Mouse (Mus musculus) kidney, adult 11 months (tissue): ENCODE results near the gene Ophn1.

Experiments
- DNase-seq: peaks from one replicate; pipeline ENCODE4 v3.0.0; 2022

The Ophn1 gene

DNA sequence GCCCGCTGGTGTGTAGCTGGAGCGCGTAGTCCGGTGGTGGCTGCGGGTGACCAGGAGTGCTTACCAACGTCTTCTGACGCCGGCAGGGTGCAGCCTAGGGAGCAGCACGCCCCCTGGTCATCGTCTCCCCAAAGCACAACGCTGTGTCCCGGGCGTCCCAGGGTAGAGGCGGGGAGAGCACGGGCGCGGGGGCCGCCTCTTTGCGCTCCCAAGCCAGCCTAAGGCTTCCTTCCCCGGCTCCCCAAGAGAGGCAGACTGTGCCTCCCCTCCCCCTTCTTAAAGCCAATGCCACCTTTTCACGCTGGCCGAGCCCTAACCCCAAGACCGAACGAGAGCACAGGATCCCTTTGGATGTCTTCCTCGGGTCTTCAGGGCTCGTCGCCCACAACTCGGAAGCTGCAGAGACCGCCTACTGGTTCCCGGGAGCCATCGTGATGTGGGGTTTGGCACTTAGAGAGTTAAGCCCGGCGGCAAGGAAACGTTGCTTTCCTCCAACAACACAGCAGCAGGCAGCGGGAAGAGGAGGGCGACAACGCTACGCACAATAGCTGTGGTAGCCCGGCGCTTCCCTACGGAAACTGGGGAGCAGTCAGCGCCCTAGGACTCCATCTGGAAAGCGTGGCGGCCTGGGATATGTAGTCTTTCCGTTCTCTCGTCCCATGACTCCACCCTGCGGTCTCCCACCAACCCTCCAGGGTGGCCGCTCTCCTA lies at the start of gene Ophn1:
Ophn1 (minus strand) TSS at position 620 of the 711 bp plus-strand sequence.
- peak; percentile 62 for DNase-seq

DNA sequence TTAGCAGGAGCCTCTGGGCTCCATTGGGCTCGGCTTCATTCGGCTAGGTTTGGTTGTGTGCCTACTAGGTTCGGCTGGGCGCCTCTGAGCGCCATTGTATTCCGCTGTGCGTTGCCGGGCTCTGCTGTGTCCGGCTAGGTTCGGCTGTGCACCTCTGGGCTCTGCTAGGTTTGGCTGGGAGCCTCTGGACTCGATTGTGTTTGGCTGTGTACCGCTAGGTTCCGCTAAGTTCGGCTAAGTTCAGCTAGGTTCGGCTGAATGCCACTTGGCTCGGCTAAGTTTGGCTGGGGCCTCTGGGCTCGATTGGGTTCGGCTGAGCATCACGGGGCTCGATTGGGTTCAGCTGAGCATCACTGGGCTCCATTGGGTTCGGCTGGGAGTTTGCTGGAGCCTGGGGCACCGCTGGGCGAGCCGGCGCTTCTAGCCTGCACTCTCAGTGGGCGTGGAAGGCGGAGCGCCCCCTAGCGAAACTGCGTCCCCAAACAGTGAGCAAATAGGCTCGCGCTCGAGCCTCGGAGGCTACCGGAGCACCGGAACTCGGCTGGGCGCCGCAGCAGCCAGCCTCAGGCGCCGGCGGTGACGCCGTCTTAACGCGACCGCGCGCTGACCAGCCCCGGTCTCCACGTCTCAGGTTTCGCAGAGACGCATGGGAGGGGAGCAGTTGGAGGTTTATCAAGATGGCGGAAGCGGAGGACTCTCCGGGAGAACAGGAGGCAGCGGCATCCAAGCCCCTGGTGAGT lies 46.9 kb upstream of the Ophn1 start:
- DNase-seq: peak; percentile 92

DNA sequence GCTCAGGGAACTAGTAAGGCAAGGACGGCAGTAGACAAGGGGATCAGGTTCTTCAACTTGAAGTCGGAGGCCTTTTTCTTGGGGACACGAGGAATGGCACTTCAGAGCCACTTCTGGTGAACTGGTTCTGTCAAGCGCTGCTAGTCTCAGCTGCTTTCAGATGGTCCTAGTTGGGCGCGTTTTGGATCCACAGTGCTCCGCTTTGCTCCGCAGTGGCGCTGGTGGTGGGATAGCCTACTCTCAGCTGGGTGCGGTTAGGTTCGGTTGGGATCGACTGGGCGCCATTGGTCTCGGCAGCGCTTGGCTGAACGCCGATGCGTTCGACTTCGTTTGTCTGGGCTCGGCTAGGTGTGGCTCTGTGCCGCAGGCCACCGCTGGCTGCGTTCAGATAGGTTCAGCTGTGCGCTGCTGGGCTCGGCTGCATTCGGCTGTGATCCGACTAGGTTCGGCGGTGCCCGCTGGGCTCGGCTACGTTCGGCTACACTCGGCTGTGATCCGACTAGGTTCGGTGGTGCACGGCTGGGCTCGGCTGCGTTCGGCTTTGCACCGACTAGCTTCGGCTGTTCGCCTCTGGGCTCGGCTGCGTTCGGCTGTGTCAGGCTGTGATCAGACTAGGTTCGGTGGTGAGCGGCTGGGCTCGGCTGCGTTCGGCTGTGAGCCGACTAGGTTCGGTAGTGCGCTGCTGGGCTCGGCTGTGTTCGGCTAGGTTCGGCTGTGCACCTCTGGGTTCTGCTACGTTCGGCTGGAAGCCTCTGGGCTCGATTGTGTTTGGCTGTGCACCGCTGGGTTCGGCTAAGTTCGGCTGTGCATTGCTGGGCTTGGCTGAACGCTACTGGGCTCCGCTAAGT lies 46.1 kb upstream of the Ophn1 start:
- peak; percentile 97 for DNase-seq

DNA sequence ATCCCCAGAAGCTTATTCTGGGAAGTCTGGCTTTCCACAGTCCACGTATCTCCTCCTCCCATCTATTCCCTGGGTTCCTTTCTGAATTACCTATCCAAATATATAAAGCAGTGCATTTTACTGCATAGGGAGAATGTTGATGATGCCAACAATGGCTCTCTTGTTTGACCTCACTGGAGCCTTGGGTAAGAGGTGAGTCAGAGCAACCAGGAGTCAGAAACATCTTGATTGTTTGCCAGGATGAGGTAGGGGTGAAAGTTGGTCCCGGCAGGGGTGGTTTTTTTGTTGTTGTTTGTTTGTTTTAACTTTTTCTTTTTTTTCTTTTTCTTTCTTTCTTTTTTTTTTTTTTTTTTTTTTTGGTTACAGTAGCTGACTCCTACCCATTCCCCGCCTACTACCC lies 45.3 kb upstream of the Ophn1 start, which contains the start of gene Yipf6:
Yipf6 (plus strand) TSS at position 216 of the 400 bp plus-strand sequence.
- DNase-seq: no peak

DNA sequence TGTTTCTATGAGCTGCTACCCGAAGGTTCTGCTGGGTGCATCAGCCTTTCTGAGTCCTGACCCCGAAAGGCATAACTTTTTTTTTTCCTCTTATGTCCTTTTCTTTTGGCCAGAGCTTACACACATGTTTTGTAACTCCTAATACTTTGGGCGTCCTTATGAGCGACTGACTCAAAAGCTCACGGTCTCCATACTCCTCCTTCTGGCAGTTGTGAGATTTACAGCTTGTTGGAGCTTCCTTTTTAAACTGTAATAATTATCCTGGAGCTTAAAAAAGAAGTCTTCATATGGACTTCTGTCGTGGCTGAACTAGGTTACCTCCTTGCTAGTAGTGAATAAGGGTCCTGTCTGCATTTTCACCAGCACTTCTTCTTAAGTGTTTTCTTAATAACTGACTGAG lies 28.6 kb upstream of the Ophn1 start:
- DNase-seq: no peak

DNA sequence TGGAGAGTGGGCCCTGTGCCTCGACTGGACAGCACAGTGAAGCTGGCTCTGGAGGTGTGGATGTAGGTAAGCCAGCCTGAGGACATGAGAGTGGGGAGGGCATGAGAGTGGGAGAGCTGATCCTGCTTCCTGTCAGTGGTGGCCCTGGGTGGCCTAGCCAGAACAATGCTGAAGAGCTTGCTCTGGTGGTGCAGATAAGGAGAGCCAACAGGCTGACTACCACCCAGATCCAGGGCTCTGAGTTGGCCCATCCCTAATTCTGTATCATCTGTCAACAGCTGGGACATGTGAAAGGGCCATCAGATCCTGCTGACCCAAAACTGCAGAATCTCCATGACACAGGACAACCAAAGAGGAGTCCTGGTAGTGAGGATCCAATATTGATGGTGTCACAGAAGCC lies 18.1 kb upstream of the Ophn1 start:
- DNase-seq: no peak

DNA sequence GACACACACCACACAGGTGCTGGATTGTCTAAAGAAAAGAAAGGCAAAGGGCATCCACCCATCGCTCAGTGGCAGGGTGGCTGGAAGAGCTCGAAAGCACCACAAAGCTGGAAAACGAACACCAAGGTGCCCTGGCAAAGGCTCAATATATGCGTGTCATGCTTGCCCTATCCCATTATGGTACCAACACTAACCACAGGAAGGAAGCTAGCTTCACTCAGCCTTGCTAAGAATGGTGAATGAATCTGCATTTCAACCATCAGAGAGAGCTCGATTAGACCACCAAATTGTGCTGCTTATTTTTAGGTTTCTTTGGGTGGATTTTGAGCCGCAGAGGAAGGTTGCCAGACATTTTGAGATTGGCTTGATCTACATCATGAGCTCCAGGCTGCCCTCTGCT lies 13.4 kb upstream of the Ophn1 start:
- DNase-seq: no peak

DNA sequence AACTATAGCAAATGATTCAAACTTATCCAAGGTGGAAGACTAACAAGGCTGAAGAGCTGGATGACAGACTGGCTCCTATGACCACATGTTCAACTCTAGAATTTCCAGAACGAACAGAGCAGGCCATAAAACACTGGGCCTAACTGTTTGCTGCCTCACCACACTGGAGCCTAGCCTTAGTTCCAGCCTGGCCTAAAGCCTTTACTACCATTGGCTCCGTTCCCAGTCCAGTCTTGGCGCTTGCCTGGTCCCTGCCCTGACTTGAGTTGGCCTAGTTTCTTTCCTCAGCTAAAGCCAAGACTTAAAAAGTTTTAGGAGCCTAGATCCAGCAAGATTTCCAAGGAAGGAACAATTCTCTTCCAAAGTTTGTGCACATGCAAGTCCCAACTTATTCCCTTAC lies 7.5 kb upstream of the Ophn1 start:
- peak; percentile 46 for DNase-seq

DNA sequence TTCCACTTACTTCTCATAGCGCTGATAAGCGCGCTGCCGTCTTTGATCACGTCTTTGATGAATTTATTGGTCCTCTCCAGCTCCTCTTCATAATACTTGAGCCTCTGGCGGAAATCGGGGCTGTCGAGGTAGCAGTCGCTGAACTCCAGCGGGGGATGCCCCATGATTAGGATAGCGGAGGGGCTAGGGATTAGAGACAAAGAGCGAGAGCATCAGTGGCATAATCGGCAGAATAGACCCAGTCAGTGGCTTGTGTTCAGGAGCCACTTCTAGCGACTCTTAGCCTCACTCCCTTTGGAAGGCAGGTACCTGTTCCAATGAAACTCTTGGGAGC lies 786 bp downstream of the Ophn1 start:
- no peak for DNase-seq

DNA sequence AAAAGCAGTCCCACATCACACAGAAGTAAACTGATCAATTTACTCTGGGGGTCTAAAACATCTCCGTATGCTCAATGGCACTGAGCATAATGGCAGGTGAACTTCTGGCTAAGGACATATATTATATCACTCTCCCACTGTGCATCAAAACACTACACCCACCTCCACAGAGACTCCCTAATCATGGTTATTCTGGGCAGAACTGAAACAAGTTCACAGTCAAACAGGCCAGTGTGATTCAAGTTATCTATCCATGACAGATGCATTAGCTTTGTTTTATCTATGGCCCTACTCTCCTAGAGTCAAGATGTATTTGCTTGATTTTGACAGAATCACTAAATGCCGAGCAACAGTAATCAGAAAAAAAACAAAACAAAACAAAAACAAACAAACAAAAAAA lies 8.8 kb downstream of the Ophn1 start:
- no peak for DNase-seq

DNA sequence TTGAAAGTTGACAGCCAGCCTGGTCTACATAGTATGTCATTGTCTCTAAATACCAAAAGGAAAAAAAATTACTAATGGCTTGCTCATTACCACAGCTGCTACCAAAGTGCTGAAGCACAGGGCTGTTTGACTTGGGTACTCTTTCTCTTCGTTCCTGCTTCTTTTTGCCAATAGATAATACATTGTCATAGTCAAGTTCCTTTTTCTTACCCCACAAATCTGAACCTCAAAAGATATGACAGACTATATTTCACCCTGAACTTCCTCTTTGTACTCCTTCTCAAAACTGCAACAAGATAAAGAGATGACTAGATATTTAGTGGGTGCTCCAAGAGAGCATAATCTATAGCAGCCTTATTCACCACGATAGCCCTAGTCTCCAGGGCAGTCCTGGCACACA lies 9.7 kb downstream of the Ophn1 start:
- DNase-seq: no peak

DNA sequence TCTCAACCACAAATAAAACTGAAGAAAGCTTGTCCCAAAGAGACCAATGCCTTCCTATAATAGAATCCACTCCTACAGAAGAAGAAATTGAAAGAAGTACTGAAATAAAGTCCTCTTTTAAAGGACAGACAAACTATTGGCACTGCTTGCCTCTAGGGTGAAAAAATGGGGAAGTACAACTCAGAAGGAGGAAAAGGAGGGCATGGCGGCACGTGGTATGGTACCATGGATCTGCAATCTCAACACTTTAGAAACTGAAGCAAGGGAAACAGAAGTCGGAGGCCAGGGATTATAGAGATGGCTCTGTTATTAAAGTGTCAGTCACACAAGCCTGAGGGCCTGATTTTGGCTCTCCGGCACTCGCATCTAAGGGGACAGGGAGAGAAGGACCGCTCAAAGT lies 10.5 kb downstream of the Ophn1 start:
- no peak for DNase-seq

DNA sequence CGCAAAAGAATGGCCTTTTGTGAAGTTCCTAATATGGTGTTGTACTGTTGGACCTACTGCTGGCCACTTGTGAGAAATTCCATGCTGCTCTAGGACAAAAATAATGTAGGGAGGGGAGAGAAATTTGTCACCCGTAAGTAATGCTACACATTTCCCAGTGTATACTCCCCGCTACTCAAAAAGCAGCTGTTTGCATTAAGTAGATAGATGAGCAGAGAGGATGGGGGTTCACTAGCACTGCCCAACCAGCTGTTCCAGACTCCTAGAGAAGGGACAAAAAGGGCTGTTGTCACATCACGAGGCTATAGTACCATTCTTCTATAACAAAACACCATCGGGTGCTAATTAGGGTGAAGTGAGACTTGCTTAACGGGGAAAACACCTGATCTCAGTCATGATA lies 15.7 kb downstream of the Ophn1 start:
- DNase-seq: no peak

DNA sequence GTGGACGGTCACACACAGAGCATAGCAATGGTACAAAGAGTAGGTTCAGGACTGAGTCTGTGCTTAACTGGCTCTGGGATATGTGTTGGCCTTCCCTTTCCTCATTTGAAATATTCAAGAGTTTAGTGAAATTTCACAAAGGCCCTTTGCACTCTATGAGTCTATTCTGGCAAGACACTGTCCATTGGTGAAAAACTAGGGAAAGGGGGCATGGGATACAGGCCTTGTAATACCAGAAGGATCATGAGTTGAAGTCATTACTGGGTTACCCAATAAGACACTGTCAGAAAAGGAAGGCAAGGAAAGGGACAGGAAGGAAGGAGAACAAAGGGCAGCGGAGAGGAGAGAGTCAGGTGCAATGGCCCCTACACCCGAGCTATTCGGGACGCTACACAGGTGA lies 16.7 kb downstream of the Ophn1 start:
- no peak for DNase-seq

DNA sequence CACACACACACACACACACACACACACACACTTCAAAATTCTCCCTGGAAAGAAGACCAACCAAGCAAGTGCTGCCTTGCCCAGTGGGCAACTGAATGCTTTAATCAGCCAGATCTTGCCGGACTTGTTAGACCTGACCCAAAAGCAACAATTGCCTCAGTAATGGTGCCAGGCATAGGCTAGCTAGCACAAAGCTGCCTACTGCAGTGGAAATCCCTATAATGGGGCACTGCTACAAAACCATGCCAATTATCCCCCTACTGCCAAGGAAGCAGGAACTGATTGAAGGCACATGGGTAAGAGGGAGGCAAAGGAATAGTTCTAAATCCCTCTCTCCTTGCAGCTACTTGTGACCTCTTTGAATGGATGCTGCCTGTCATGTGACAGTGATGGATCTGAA lies 18.8 kb downstream of the Ophn1 start:
- DNase-seq: no peak

DNA sequence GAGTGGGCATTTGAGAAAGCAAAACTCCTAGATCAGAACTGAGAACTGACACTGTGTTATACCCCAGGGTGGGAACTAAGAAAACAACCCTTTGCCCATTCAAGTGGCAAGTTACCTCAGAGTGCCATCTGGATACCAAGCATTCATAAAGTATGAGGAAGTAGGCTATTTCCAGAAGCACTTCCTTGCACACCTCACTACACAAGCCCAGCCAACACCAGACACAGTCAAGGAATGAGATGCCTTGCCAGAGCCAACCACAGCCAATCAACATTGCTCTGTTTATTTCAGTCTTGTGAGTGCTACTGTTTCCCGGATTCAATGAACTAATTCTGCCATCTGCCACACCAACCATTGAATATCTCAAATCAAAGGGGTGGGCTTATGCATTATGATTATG lies 20.3 kb downstream of the Ophn1 start:
- no peak for DNase-seq

DNA sequence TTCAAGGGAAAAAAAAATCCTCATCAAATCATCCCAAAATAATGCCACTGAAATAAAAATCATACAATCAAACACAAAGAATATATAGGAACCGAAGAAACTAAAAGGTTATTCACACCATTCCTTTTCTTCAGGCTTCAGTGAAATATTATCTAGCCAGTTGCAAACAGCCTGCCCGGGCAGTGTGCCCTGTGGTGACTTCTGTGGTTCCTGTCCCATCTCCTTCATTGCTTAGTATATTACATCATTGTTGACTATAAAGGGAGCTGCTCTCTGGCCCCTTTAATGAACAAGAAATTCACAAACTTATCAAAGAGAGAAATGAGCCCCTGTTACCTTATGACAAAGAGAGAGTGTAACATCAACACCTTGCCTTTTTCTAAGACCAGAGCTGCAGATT lies 21.1 kb downstream of the Ophn1 start:
- DNase-seq: no peak

DNA sequence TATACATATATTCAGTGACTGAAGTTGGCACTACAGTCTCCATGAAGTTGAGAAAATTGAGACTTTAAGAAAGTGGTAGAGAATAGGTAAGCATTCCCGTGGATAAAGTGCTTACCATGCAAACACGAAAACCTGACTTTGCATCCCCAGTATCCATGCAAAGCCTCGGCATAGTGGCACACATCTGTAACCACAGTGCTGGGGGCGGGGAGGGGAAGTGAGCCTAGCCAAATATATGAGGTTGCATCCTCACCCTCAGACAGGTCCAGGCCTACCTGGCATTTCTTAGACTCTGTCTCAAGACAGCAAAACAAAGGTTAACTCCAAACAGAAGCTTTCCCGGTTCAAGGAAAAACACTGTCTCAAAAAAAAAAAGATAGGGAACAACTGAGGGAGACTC lies 21.7 kb downstream of the Ophn1 start:
- no peak for DNase-seq

DNA sequence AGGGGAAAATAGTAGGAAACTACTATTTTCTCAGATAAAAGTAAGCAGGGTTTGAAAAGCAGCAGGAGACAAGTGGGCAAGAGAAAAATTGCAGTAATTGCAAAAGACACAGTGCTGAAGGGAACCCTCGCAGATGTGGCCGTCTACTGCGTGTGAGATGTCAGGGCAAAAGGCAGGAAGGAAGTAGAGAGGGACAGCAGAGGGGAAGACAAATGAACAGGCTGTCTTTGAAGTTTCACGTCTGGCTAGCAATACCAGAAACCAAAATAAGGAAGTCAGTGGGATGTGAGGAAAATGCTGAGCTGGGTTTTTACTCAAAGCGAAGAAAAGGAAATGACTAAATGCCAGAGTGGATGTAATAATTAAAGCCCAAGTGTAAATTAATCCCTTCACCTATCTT lies 30.7 kb downstream of the Ophn1 start:
- no peak for DNase-seq

DNA sequence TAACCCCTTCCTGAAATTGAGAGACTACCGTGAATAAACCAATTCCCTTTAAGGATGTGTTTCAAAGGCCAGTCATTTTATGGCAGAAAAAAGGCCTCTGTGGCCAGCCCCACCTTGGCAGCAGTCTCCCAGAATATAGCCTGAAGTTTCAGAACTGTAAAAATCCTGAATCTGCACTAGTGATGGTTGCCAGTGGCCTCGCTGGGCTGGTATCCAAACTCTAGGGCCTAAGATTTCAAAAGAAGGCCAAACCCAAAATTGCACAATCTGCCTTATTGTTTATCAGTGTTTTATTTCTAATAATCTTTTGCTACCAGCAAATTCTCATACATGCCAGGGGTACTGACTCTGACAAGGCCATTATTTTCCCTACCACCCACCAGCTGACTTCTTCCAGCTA lies 34.8 kb downstream of the Ophn1 start:
- no peak for DNase-seq

DNA sequence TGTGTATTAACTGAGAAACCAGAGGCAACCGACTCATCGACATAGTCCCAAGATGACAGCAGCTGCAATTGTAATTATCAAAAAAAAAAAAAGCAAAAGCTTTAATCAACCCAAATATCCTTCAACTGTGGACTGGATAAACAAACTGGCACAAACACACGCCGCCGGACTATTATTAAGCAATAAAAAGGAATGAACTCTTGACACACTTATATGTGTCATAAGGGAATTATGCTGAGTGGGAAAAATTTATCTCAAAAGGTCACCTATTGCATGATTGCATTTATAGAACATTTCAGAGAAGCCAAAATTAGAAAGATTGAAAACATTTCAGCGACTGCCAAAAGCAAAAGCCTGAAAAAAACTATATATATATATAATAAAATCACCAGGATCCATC lies 40.0 kb downstream of the Ophn1 start:
- no peak for DNase-seq

DNA sequence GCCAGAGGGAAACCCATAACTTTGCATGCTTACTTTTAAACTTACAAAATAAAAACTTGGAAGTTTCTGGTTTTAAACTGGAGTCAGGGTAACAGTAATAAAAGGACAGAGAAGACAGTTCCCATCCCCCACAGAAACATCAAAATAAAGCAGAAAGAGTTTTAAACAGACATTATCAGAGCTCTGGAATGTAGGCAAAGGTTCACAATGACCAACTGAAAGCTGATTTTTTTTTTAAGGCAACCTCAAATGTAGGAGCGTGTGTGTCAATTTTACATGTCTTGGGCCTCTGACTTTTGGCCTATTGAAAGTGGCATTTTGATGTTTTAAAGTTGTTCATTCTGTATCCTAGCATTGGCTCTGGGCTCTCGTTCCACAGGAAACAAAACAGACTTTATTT lies 49.2 kb downstream of the Ophn1 start:
- no peak for DNase-seq

DNA sequence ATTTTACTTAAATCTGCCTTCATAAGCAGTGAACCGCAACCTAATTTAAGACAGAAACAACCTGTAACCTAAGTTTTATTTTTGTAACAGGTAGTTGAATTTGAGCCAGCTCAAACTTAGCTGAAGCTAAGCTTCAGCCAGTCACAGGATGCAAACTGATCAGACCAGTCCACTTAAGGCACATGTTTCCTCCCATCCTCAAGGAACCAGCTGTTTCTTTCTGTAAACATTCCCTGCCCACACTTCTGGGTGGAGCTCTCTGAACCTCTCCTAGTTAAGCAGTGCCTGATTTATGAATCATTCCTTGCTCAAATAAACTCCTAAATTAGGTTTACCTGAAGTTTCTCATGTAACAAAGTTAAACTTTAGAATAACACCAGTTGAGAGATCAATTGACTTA lies 54.8 kb downstream of the Ophn1 start:
- no peak for DNase-seq

DNA sequence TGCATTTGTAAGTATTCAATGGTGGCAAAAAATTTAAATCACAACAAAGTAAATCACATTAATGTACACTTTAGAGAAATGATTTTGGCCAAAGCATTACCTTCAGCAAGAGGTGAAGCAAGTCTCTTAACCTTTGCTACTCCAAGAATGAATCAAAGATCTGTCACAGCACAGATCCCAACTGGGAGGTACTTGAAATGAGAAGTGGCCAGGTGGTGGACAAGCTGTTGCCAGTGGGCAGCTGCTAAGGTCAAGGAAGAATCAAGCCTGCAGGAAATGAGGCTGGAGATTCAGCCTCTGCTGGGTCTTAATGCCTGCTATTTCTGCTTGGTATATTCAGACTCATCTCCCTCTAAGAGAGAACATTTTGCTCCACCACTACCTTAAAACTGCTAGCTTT lies 87.0 kb downstream of the Ophn1 start:
- DNase-seq: no peak
